10 mouse cellular contexts compared by ENCODE assay signal in genomic region chr7:25417597-25417996, GRCm38 (mm10). TPM values are rescaled to one million over a fixed set of nuclear protein-coding genes. Genes with fewer than 3 reads are reported as not detected.
DNase-seq lines count a peak whose midpoint lies in the region; ATAC-seq and TF ChIP-seq lines count a peak whose summit lies in the region.
"Had no signal": no experiment of that assay in that cellular context is flagged by ENCODE, and none has a peak within 500 bp of the region (broad histone marks: within the 10 kb centered on the region; RNA-seq: fewer than 3 reads in every experiment).

No protein-coding gene starts in this region.

- H3K4me1 ChIP-seq in G1E (ENCODE audit: insufficient read depth, low read depth, low read length), result no peaks in the 10 kb centered on the region
- no peaks in the 10 kb centered on the region for H3K4me1 ChIP-seq in bone marrow macrophage, adult 2 months (ENCODE audit: control insufficient read depth, insufficient read depth, low read length)
- H3K4me1 ChIP-seq: midbrain, embryonic 12.5 days had no signal

- no peak overlapping the region for H3K4me3 ChIP-seq in left cerebral cortex, adult 2 months
- no peak overlapping the region for H3K4me3 ChIP-seq in G1E (ENCODE audit: low read depth, low read length)
- no peak overlapping the region for H3K4me3 ChIP-seq in bone marrow macrophage, adult 2 months (ENCODE audit: insufficient read depth, low read length)
- H3K4me3 ChIP-seq: midbrain, embryonic 12.5 days had no signal

- intact Hi-C loops in left cerebral cortex, adult 2 months (cut with DNase I), result no loop called here
- intact Hi-C loops in left cerebral cortex, postnatal 36 days (cut with DNase I), result no loop called here

- H3K27ac ChIP-seq in left cerebral cortex, adult 2 months, result no peak overlapping the region
- H3K27ac ChIP-seq in bone marrow macrophage, adult 2 months (ENCODE audit: insufficient read depth, low read depth, low read length), result no peak overlapping the region
- H3K27ac ChIP-seq: midbrain, embryonic 12.5 days had no signal

- no peak for ATAC-seq in G1E (ENCODE audit: extremely low read depth, insufficient number of reproducible peaks, low FRiP score, poor library complexity, severe bottlenecking)
- 0 out of 2 replicates have a peak, but pooled peaks have one; percentile 25 for ATAC-seq in neutrophil, adult 5-6 weeks (ENCODE audit: extremely low read depth, insufficient number of reproducible peaks, low FRiP score, poor library complexity, severe bottlenecking)

- no peak for DNase-seq in left cerebral cortex, adult 2 months (ENCODE audit: extremely low spot score in 1 of 2, low spot score in 2 of 2)
- DNase-seq in left cerebral cortex, postnatal 36 days (ENCODE audit: low spot score in 2 of 2), result no peak
- no peak for DNase-seq in G1E (ENCODE audit: low spot score)
- DNase-seq in c-Kit-positive CD71-positive TER-119-positive erythroid progenitor cells, embryonic 14.5 days (ENCODE audit: low spot score), result no peak
- DNase-seq in urinary bladder, postnatal 10 days (ENCODE audit: low spot score), result no peak

- TF ChIP-seq POLR2A in bone marrow macrophage, adult 2 months (IDR thresholded peaks at IDR 0.05; ENCODE audit: borderline replicate concordance, low read depth, low read length), result no peak

- peaks cover 6% of the 10 kb centered on the region for H3K36me3 ChIP-seq in G1E (replicated peaks)
- H3K36me3 ChIP-seq: midbrain, embryonic 12.5 days had no signal

- TF ChIP-seq CTCF in left cerebral cortex, adult 2 months (IDR thresholded peaks at IDR 0.05), result peak; percentile 66
- TF ChIP-seq CTCF in G1E (IDR thresholded peaks at IDR 0.05; ENCODE audit: low read depth, low read length), result 0 out of 2 replicates have a peak, but pooled peaks have one; percentile 16
- peak; percentile 21; the same call in 1 of the 2 replicates for TF ChIP-seq CTCF in bone marrow macrophage, adult 2 months (IDR thresholded peaks at IDR 0.05; ENCODE audit: low read depth, low read length)

- no peaks in the 10 kb centered on the region for H3K9me3 ChIP-seq in G1E (replicated peaks)
- H3K9me3 ChIP-seq: midbrain, embryonic 12.5 days had no signal

- no peaks in the 10 kb centered on the region for H3K27me3 ChIP-seq in G1E (ENCODE audit: insufficient read depth, low read length)

RNA-seq across cellular contexts. Expression of gene Cxcl17, which starts 4.9 kb away (rescaled TPM):
- total RNA-seq in left cerebral cortex, adult 2 months (2021), result not detected
- total RNA-seq in left cerebral cortex, postnatal 36 days (2021), result not detected
- total RNA-seq in G1E (2014; fragmentation: Nextera tagmentation) (not detected in 2 replicates), G1E (2017) (not detected in 2 replicates)
- not detected in 2 replicates for polyA plus RNA-seq in G1E (2012)
- polyA plus RNA-seq in bone marrow macrophage, adult 2 months (2012; ENCODE audit: insufficient read depth, insufficient read length, missing spikeins), result not detected in 2 replicates
- total RNA-seq in neutrophil, adult 5-6 weeks (2017), result not detected in 2 replicates
- polyA plus RNA-seq: intestine, embryonic 14.5 days had no signal

RNA-seq across cellular contexts. Expression of gene Lipe, which starts 19.1 kb away (rescaled TPM):
- 1 to 10 TPM; 7.5 to 7.8 TPM for total RNA-seq in left cerebral cortex, adult 2 months (2021)
- total RNA-seq in left cerebral cortex, postnatal 36 days (2021), result 10 to 100 TPM in 1 of 2 experiments, 1 to 10 TPM in 1; 6.0 to 11.2 TPM
- total RNA-seq in G1E (2014; fragmentation: Nextera tagmentation) (6.1 and 13.0 TPM in 2 replicates), G1E (2017) (4.6 and 4.8 TPM in 2 replicates)
- 15.7 and 16.1 TPM in 2 replicates for polyA plus RNA-seq in G1E (2012)
- polyA plus RNA-seq in bone marrow macrophage, adult 2 months (2012; ENCODE audit: insufficient read depth, insufficient read length, missing spikeins), result 28.7 and 37.1 TPM in 2 replicates
- total RNA-seq in neutrophil, adult 5-6 weeks (2017), result 26.2 and 29.1 TPM in 2 replicates

RNA-seq across cellular contexts. Expression of gene Cnfn, which starts 48.1 kb away (rescaled TPM):
- total RNA-seq in left cerebral cortex, adult 2 months (2021), result not detected
- not detected for total RNA-seq in left cerebral cortex, postnatal 36 days (2021)
- total RNA-seq in G1E (2014; fragmentation: Nextera tagmentation) (not detected in 2 replicates), G1E (2017) (not detected in 2 replicates)
- not detected in 2 replicates for polyA plus RNA-seq in G1E (2012)
- not detected in 2 replicates for polyA plus RNA-seq in bone marrow macrophage, adult 2 months (2012; ENCODE audit: insufficient read depth, insufficient read length, missing spikeins)
- not detected in 2 replicates for total RNA-seq in neutrophil, adult 5-6 weeks (2017)
- polyA plus RNA-seq: intestine, embryonic 14.5 days; midbrain, embryonic 12.5 days; stomach, embryonic 14.5 days had no signal

RNA-seq across cellular contexts. Expression of gene Ceacam1, which starts 59.8 kb away (rescaled TPM):
- total RNA-seq in left cerebral cortex, adult 2 months (2021), result 1 to 10 TPM; 3.1 to 4.1 TPM
- 1 to 10 TPM; 2.0 to 3.0 TPM for total RNA-seq in left cerebral cortex, postnatal 36 days (2021)
- total RNA-seq in G1E (2014; fragmentation: Nextera tagmentation) (not detected in 2 replicates), G1E (2017) (0.17 and 0.66 TPM in 2 replicates)
- not detected in 2 replicates for polyA plus RNA-seq in G1E (2012)
- polyA plus RNA-seq in bone marrow macrophage, adult 2 months (2012; ENCODE audit: insufficient read depth, insufficient read length, missing spikeins), result 20.1 and 21.5 TPM in 2 replicates
- total RNA-seq in neutrophil, adult 5-6 weeks (2017), result 74.9 and 85.3 TPM in 2 replicates

Comparison
In these comparisons a context has a peak if more than half of its experiments do, and no peak if none do; other contexts are left out.
1. CTCF ChIP-seq: peak in every context shown above with its lines; median percentile 66 in left cerebral cortex, adult 2 months; 21 in bone marrow macrophage, adult 2 months; 16 in G1E.